In the genomic region with DNA sequence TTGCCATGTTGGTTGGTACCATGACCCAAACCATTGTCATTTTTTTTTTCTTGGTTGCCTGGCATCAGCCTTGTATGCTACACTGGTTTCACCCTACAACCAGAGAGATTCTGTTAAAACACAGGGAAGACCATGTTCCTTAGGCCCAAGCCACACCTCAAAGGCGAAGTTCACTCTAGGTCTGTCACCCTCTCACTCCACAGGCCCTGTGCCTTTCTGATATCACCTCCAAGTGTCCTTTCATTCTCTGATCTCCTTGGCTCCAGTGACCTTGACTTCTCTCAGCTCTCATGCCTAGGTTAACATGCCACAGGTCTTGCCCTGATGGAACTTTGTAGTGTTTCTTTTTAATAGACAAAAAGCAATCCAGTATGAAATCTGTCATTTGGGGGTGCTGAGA, we compare ENCODE assay signal across 24 mouse cellular contexts. TPM values are rescaled to one million over a fixed set of nuclear protein-coding genes. Genes with fewer than 3 reads are reported as not detected.
DNase-seq lines count a peak whose midpoint lies in the region; ATAC-seq and TF ChIP-seq lines count a peak whose summit lies in the region.
"Had no signal": no experiment of that assay in that cellular context is flagged by ENCODE, and none has a peak within 500 bp of the region (broad histone marks: within the 10 kb centered on the region; RNA-seq: fewer than 3 reads in every experiment).

No protein-coding gene starts in this region.

- no peak for TF ChIP-seq POLR2A in testis, adult 2 months (IDR thresholded peaks at IDR 0.05; ENCODE audit: control insufficient read depth, low read depth, low read length)

- peak overlapping the region; percentile 44; the same call in 1 of the 2 replicates for H3K4me3 ChIP-seq in testis, adult 2 months (ENCODE audit: control insufficient read depth, low read depth, low read length)
- peak overlapping the region; percentile 14; the same call in 1 of the 2 replicates for H3K4me3 ChIP-seq in liver, embryonic 13.5 days (replicated peaks)

- no peak for DNase-seq in testis, postnatal 10 days (ENCODE audit: low spot score)
- DNase-seq in liver, embryonic 13.5 days: no peak
- peak; percentile 15 for DNase-seq in naive thymus-derived CD4-positive, alpha-beta T cell, adult 2 months (ENCODE audit: low read depth)
- no peak for DNase-seq in heart, adult 8-10 months (ENCODE audit: low spot score)
- no peak for DNase-seq in thymus, postnatal 36 days
- DNase-seq in frontal cortex, postnatal 10 days (ENCODE audit: low spot score in 2 of 2): no peak
- DNase-seq: adrenal gland, postnatal 36 days; cerebellum, adult 18-20 months; cerebellum, postnatal 14 days; kidney, adult 11 months; kidney, postnatal 36 days; lung, adult 2 months; lung, postnatal 14 days; midbrain, embryonic 14.5 days; retina, postnatal 1 day; right cerebral cortex, postnatal 25 days had no signal

- peak overlapping the region; percentile 95; the same call in 1 of the 2 replicates for H3K9ac ChIP-seq in liver, embryonic 13.5 days
- H3K9ac ChIP-seq: stomach, embryonic 15.5 days had no signal

- no peaks in the 10 kb centered on the region; the same call in 1 of the 2 replicates for H3K4me1 ChIP-seq in testis, adult 2 months (ENCODE audit: control insufficient read depth, insufficient read depth, low read length)
- peaks cover 74% of the 10 kb centered on the region for H3K4me1 ChIP-seq in liver, embryonic 13.5 days (replicated peaks)

- no peak for TF ChIP-seq CTCF in testis, adult 2 months (IDR thresholded peaks at IDR 0.05; ENCODE audit: control insufficient read depth, insufficient read depth, insufficient replicate concordance, low read depth, low read length)

- H3K9me3 ChIP-seq in liver, embryonic 13.5 days (replicated peaks): no peaks in the 10 kb centered on the region
- H3K9me3 ChIP-seq: forebrain, embryonic 10.5 days; kidney, embryonic 15.5 days; limb, embryonic 12.5 days; neural tube, embryonic 13.5 days; stomach, embryonic 15.5 days had no signal

- no peaks in the 10 kb centered on the region for H3K27me3 ChIP-seq in testis, adult 2 months (ENCODE audit: control insufficient read depth, insufficient read depth, low read length)
- H3K27me3 ChIP-seq in liver, embryonic 13.5 days: peaks cover 6% of the 10 kb centered on the region
- H3K27me3 ChIP-seq: stomach, embryonic 15.5 days had no signal

- H3K27ac ChIP-seq in testis, adult 2 months (ENCODE audit: control insufficient read depth, insufficient read depth, low read depth, low read length): no peak overlapping the region
- peak overlapping the region; percentile 95 for H3K27ac ChIP-seq in liver, embryonic 13.5 days
- H3K27ac ChIP-seq: stomach, embryonic 15.5 days had no signal

- ATAC-seq in erythroblast, adult 5-6 weeks (replicated peaks; ENCODE audit: low FRiP score, poor library complexity, severe bottlenecking): peak; percentile 40
- peak; percentile 14; the same call in 1 of the 2 replicates for ATAC-seq in liver, embryonic 13.5 days (ENCODE audit: low read depth)

- H3K4me2 ChIP-seq in liver, embryonic 13.5 days: peak overlapping the region; percentile 86

- WGBS in liver, embryonic 13.5 days (ENCODE audit: insufficient replicate concordance): 49% methylated on average over 1 of the region's 1 CpGs

- no peaks in the 10 kb centered on the region for H3K36me3 ChIP-seq in testis, adult 2 months (ENCODE audit: control insufficient read depth, insufficient read depth, low read length)
- H3K36me3 ChIP-seq in liver, embryonic 13.5 days: peaks cover 13% of the 10 kb centered on the region; the same call in 1 of the 2 replicates
- H3K36me3 ChIP-seq: forebrain, embryonic 10.5 days; limb, embryonic 12.5 days; neural tube, embryonic 13.5 days; stomach, embryonic 15.5 days had no signal

RNA-seq across cellular contexts. Expression of gene Psmf1, which starts 1.9 kb away (rescaled TPM):
- 1,270 and 1,285 TPM in 2 replicates for polyA plus RNA-seq in testis, adult 2 months (2012; rRNA removed)
- total RNA-seq in erythroblast, adult 5-6 weeks (2015; ENCODE audit: low replicate concordance): 77.2 and 98.4 TPM in 2 replicates
- total RNA-seq in erythroblast, adult 5-6 weeks (2017; ENCODE audit: low replicate concordance): 68.2 and 70.7 TPM in 2 replicates
- 49.1 and 51.6 TPM in 2 replicates for polyA plus RNA-seq in liver, embryonic 13.5 days (2015; fragmentation: Nextera tagmentation; extraction: Ambion mirVana)
- total RNA-seq in heart, adult 8-10 months (2022): 10 to 100 TPM; 22.2 to 28.1 (median 23.1) TPM

RNA-seq across cellular contexts. Expression of gene Tmem74b, which starts 40.3 kb away (rescaled TPM):
- polyA plus RNA-seq in testis, adult 2 months (2012; rRNA removed): 0.84 and 1.2 TPM in 2 replicates
- total RNA-seq in erythroblast, adult 5-6 weeks (2015; ENCODE audit: low replicate concordance): not detected in 2 replicates
- not detected in 2 replicates for total RNA-seq in erythroblast, adult 5-6 weeks (2017; ENCODE audit: low replicate concordance)
- polyA plus RNA-seq in liver, embryonic 13.5 days (2015; fragmentation: Nextera tagmentation; extraction: Ambion mirVana): 0.07 TPM in 2 replicates
- 1 to 10 TPM; 5.7 to 8.2 (median 5.9) TPM for total RNA-seq in heart, adult 8-10 months (2022)
- total RNA-seq: megakaryocyte-erythroid progenitor cell, adult 5-6 weeks had no signal

Comparison
In these comparisons a context has a peak if more than half of its experiments do, and no peak if none do; other contexts are left out.
1. RNA of gene Tmem74b, which starts 40.3 kb away (total RNA-seq): 5.7 to 8.2 TPM in heart, adult 8-10 months; not detected in erythroblast, adult 5-6 weeks; every median in the first group is over 4 times any median in the second.